Mouse (Mus musculus) lung, postnatal 10 days (tissue): ENCODE measurements at regions not wholly inside any gene's neighbourhood (a gene's known extent, or its start where the extent isn't known, plus 50 kb on each side); places are given as distances from the start of the nearest gene placed in this dataset.

Experiments
- DNase-seq: peaks from one replicate; pipeline ENCODE4 v3.0.0; 2021

DNA sequence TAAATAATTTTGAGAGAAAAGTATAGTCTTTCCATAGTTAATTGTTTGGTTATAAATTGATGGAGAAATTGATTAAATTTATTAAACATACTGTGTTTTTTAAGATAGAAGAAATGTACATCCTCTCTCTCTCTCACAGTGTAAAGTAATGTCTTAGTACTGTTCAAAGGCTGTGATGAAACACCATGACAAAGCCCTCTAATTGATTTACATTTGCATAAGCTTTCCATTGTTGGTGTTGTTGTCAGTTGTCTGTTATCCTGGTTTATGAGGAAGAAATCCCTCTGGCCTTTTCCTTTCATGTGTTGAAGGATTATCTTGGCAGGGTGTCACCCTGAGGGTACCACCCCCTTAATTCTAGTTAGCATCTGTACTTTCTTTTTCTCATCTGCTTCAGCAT lies 207.2 kb upstream of the Dmd start:
- no peak for DNase-seq

DNA sequence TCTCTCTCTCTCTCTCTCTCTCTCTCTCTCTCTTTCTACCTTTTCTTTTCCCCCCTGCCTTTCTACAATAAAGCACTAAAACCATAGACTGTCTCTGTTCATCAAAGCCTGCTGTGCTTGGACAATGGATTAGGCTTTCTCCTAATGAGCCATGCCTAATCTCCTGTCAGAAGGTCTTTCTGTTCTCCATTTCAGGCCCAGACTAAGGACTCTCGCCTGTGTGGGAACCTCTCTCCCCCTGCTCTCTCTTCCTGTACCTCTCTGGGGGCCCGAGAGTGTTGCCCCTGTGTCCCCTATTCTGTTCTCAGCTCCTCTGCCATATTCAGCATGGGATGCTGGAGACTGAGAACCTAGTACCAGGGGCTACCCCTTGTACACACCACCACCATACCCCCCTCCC lies 184.5 kb upstream of the Dmd start:
- no peak for DNase-seq

DNA sequence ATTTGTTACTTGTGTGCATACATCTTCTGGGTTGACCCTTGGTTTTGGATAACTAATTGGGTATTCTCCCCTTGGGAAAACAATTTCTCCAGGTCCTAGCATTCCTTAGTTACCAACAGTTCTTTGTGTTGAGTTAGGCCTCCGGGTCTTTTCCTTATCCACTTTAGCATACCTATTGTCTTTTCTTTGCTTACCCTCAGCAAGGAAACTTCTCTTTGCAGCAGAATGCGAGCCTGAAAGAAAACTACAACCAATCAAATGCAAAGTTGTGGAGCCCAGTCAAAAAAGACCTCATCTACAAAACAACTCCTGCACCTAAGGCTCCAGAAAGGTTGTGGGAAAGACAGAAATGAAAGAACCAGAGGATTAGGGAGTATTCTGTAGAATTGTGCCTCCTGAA lies 139.5 kb upstream of the Dmd start:
- DNase-seq = no peak

DNA sequence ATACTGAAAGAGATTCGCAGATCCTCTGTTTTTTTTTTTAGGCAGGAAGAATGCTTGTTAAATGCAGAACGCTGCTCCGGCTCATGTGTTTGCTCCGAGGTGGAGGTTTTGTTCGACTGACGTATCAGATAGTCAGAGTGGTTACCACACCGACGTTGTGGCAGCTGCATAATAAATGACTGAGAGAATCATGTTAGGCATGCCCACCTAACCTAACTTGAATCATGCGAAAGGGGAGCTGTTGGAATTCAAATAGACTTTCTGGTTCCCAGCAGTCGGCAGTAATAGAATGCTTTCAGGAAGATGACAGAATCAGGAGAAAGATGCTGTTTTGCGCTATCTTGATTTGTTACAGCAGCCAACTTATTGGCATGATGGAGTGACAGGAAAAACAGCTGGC lies 134.1 kb upstream of the Dmd start:
- DNase-seq = no peak

DNA sequence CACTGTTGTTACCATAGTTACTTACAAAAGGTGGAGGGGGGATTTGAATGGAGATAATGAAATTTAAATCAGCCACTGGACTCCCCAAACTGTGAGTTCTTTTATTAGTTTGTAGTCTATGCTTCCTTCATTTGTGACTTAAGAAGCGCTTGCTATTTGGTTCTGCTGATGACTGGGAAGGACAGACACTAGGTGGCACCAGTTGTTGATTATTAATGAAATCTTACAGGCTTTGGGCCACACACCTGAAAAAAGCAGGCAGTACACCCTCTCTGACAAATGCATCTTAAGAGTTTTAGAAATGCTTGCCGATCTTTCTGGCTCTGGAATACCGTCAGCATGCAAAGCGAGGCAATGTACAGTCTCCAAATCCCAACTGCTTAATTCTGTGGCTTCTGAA lies 131.6 kb upstream of the Dmd start:
- peak; percentile 4 for DNase-seq

DNA sequence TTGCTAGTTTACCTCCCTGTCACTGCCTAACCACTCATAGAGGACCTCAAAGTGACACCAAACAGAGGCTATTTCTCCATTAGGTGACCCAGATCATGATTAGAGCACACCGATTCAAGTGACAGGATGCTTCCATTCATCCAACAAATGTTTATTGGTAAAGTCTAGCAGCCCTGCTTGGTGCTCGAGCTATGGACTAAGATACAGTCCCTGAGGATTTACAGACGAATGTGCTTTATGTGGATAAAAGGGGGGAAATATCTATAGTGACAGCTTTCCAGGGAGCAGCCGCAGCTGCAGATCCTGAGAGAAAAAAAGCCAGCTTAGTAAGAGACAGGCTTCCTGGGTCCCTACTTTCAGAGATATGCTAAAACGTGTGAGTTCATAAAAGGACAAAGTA lies 125.1 kb upstream of the Dmd start:
- DNase-seq = no peak

DNA sequence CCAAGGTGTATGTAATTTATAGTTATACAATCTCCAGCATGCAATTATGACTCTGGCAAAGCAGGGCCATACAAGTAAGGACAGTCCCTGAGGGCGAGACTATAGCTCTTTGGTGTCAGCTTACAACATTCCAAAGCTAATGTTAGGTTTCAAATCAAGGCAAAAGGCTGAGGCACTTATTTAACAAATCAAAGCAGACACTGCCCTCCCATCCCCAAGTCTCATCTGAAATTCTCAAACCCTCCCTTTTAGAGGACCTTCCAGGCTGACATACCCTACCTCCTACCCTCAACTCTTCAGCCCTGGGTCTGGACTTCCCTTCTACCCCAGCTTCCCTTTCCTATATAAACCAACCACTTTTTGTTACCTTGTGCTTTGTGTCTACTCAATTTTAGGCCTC lies 82.6 kb upstream of the Dmd start:
- DNase-seq = no peak
